Mouse (Mus musculus) hindbrain, embryonic 10.5 days (tissue): Measurements from ENCODE around the gene Slc12a6. TPM values are rescaled to one million over a fixed set of nuclear protein-coding genes. Genes with fewer than 3 reads are reported as not detected.
A peak's percentile ranks its signal among the peaks of the same experiment; 100 is the strongest.

Experiments used
- DNase-seq: peaks from one replicate; pipeline ENCODE4 v3.0.0-alpha.2; 2017; ENCODE audit warnings: low spot score
- H3K27ac ChIP-seq: fragments of 300-500 bp; sonication (generic); 2 replicates; pipeline ENCODE4 v1.5.1; 2016; ENCODE audit warnings: mild to moderate bottlenecking, moderate library complexity
- H3K27me3 ChIP-seq: fragments of 300-500 bp; sonication (generic); 2 replicates; pipeline ENCODE4 v1.6.1; 2016; ENCODE audit warnings: mild to moderate bottlenecking; ENCODE audit not compliant: poor library complexity, insufficient read depth, severe bottlenecking
- H3K36me3 ChIP-seq: fragments of 300-500 bp; sonication (generic); 2 replicates; pipeline ENCODE4 v1.6.1; 2016; ENCODE audit warnings: mild to moderate bottlenecking, moderate library complexity
- H3K4me1 ChIP-seq: fragments of 300-500 bp; sonication (generic); replicated peaks from 2 replicates; pipeline ENCODE4 v1.6.1; 2016; ENCODE audit warnings: mild to moderate bottlenecking
- H3K4me3 ChIP-seq: fragments of 300-500 bp; sonication (generic); 2 replicates; pipeline ENCODE4 v1.5.1; 2016; ENCODE audit warnings: mild to moderate bottlenecking, moderate library complexity
- H3K9me3 ChIP-seq: fragments of 300-500 bp; sonication (generic); 2 replicates; pipeline ENCODE4 v1.6.1; 2016; ENCODE audit warnings: mild to moderate bottlenecking, moderate library complexity
- WGBS: fragments of 180-500 bp; shearing (Covaris S2); methylation state at CpG from one replicate; pipeline ENCODE4 v1.1.7; 2016; 5-methylcytosine and 5-hydroxymethylcytosine counted together
- polyA plus RNA-seq: library from polyadenylated mRNA; unstranded; fragments of >200 nt; fragmentation: Nextera tagmentation; extraction: Ambion mirVana; gene quantifications from 2 replicates; pipeline ENCODE4 v1.2.1, GENCODE M21; 2016

Slc12a6 gene
- polyA plus RNA-seq, result 8.7 and 11.2 TPM in 2 replicates

- peak; percentile 94 for DNase-seq
- peaks cover 38% of the 10 kb centered on the region for H3K4me1 ChIP-seq
- H3K36me3 ChIP-seq, result no peaks in the 10 kb centered on the region
- H3K4me3 ChIP-seq, result peak within 1 kb of the TSS; percentile 84
- no peaks in the 10 kb centered on the region for H3K27me3 ChIP-seq
- under 1% methylated on average over 85 of the region's 85 CpGs for WGBS
- peak within 1 kb of the TSS; percentile 90 for H3K27ac ChIP-seq
- H3K9me3 ChIP-seq, result no peaks in the 10 kb centered on the region
Observed at GRCm38 (mm10) chr2:112265448-112266241, at the start of gene Slc12a6. Gene Slc12a6 (plus strand): TSS chr2:112265825.

- WGBS, result 16% methylated on average over 1 of the region's 1 CpGs
Observed at GRCm38 (mm10) chr2:112215977-112216376, 49.6 kb upstream of the Slc12a6 start.

GRCm38 (mm10) chr2:112217614-112218013, 48.0 kb upstream of the Slc12a6 start:
- no peak overlapping the region for H3K27ac ChIP-seq
- no peaks in the 10 kb centered on the region for H3K4me1 ChIP-seq
- no peak overlapping the region for H3K4me3 ChIP-seq
- no peaks in the 10 kb centered on the region for H3K36me3 ChIP-seq
- WGBS, result 81% methylated on average over 6 of the region's 6 CpGs
- DNase-seq, result no peak
- no peaks in the 10 kb centered on the region for H3K9me3 ChIP-seq
- H3K27me3 ChIP-seq, result no peaks in the 10 kb centered on the region

More at GRCm38 (mm10) chr2:112215977-112216376, 49.6 kb upstream of the Slc12a6 start:
- H3K4me1 ChIP-seq, result no peaks in the 10 kb centered on the region
- H3K27me3 ChIP-seq, result no peaks in the 10 kb centered on the region
- no peak overlapping the region for H3K4me3 ChIP-seq
- no peak overlapping the region for H3K27ac ChIP-seq
- no peaks in the 10 kb centered on the region for H3K9me3 ChIP-seq
- DNase-seq, result no peak
- no peaks in the 10 kb centered on the region for H3K36me3 ChIP-seq

GRCm38 (mm10) chr2:112220880-112221279, 44.7 kb upstream of the Slc12a6 start:
- 93% methylated on average over 5 of the region's 5 CpGs for WGBS
- DNase-seq, result no peak
- Histone ChIP-seq H3K4me3 (no peak overlapping the region), H3K27ac (no peak overlapping the region), H3K36me3 (no peaks in the 10 kb centered on the region), H3K4me1 (no peaks in the 10 kb centered on the region), H3K9me3 (no peaks in the 10 kb centered on the region), H3K27me3 (no peaks in the 10 kb centered on the region)

- Histone ChIP-seq H3K9me3 (no peaks in the 10 kb centered on the region), H3K27ac (no peak overlapping the region), H3K4me3 (no peak overlapping the region), H3K4me1 (no peaks in the 10 kb centered on the region), H3K27me3 (no peaks in the 10 kb centered on the region), H3K36me3 (no peaks in the 10 kb centered on the region)
- no peak for DNase-seq
- WGBS, result 78% methylated on average over 5 of the region's 5 CpGs
Observed at GRCm38 (mm10) chr2:112222607-112223006, 43.0 kb upstream of the Slc12a6 start.

GRCm38 (mm10) chr2:112224356-112224755, 41.3 kb upstream of the Slc12a6 start:
- no peaks in the 10 kb centered on the region for H3K27me3 ChIP-seq
- H3K27ac ChIP-seq, result no peak overlapping the region
- no peaks in the 10 kb centered on the region for H3K9me3 ChIP-seq
- no peaks in the 10 kb centered on the region for H3K36me3 ChIP-seq
- DNase-seq, result no peak
- no peaks in the 10 kb centered on the region for H3K4me1 ChIP-seq
- 74% methylated on average over 4 of the region's 4 CpGs for WGBS
- H3K4me3 ChIP-seq, result no peak overlapping the region

DNA sequence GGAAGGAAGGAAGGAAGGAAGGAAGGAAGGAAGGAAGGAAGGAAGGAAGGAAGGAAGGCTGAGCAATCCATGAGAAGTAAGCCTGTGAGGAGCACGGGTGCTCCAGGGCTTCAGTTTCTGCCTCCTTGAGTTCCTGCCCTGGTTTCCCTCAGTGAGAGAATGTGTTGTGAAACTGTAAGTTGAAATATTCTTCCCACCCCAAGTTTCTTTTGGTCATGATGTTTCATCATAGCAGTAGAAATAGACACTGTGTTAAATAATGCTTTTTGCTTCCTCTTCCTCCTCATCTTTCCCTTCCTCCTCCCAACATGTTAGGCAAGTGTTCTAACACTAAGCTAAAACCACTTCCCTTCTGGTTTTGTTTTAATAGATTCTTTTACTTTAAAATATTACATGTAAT, 33.0 kb upstream of the Slc12a6 start:
- no peaks in the 10 kb centered on the region for H3K27me3 ChIP-seq
- no peaks in the 10 kb centered on the region for H3K9me3 ChIP-seq
- H3K4me3 ChIP-seq, result no peak overlapping the region
- WGBS, result 91% methylated on average over 1 of the region's 1 CpGs
- no peaks in the 10 kb centered on the region for H3K4me1 ChIP-seq
- no peak overlapping the region for H3K27ac ChIP-seq
- no peaks in the 10 kb centered on the region for H3K36me3 ChIP-seq
- DNase-seq, result no peak

GRCm38 (mm10) chr2:112236620-112237019, 29.0 kb upstream of the Slc12a6 start:
- Histone ChIP-seq H3K4me3 (no peak overlapping the region), H3K27ac (no peak overlapping the region), H3K4me1 (peaks cover 17% of the 10 kb centered on the region), H3K9me3 (no peaks in the 10 kb centered on the region), H3K27me3 (peaks cover 8% of the 10 kb centered on the region), H3K36me3 (no peaks in the 10 kb centered on the region)
- DNase-seq, result no peak
- 86% methylated on average over 2 of the region's 2 CpGs for WGBS

- Histone ChIP-seq H3K9me3 (no peaks in the 10 kb centered on the region), H3K27me3 (peaks cover 8% of the 10 kb centered on the region), H3K4me1 (peaks cover 26% of the 10 kb centered on the region), H3K36me3 (0 out of 2 replicates have a peak, but pooled peaks cover under 1% of the 10 kb centered on the region), H3K27ac (no peak overlapping the region), H3K4me3 (no peak overlapping the region)
- 12% methylated on average over 4 of the region's 4 CpGs for WGBS
- DNase-seq, result no peak
Observed at GRCm38 (mm10) chr2:112238006-112238405, 27.6 kb upstream of the Slc12a6 start.

GRCm38 (mm10) chr2:112239212-112239934, 26.3 kb upstream of the Slc12a6 start, which contains the start of gene Lpcat4:
Gene Lpcat4 (plus strand): TSS chr2:112239468.
- H3K4me1 ChIP-seq, result peaks cover 30% of the 10 kb centered on the region
- peaks cover 13% of the 10 kb centered on the region for H3K36me3 ChIP-seq
- peaks cover 8% of the 10 kb centered on the region for H3K27me3 ChIP-seq
- WGBS, result under 1% methylated on average over 94 of the region's 94 CpGs
- H3K9me3 ChIP-seq, result no peaks in the 10 kb centered on the region
- peak within 1 kb of the TSS; percentile 81 for H3K4me3 ChIP-seq
- DNase-seq, result peak; percentile 93
- H3K27ac ChIP-seq, result peak within 1 kb of the TSS; percentile 95

- peaks cover 30% of the 10 kb centered on the region for H3K4me1 ChIP-seq
- DNase-seq, result no peak
- WGBS, result 1% methylated on average over 28 of the region's 28 CpGs
Observed at GRCm38 (mm10) chr2:112239935-112240721, 25.5 kb upstream of the Slc12a6 start.

DNA sequence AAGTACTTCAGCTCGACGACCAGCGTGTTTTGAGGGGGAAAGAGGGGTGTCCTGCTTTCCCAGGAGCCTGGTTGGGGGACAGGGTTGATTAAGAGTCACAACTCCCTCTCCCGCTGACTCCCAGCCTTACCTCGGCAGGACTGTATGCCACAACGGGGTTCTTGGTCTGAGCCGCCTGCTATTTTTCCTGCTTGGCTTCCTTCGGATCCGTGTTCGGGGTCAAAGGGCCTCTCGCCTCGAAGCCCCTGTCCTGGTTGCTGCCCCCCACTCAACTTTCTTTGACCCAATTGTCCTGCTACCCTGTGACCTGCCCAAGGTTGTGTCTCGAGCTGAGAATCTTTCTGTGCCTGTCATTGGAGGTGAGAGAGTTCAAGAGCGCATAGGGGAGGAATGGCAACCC, 23.8 kb upstream of the Slc12a6 start:
- 80% methylated on average over 14 of the region's 14 CpGs for WGBS
- Histone ChIP-seq H3K4me3 (no peak overlapping the region), H3K4me1 (peaks cover 30% of the 10 kb centered on the region), H3K27me3 (peaks cover 8% of the 10 kb centered on the region), H3K9me3 (no peaks in the 10 kb centered on the region), H3K36me3 (peaks cover 32% of the 10 kb centered on the region), H3K27ac (no peak overlapping the region)
- DNase-seq, result no peak

More at GRCm38 (mm10) chr2:112239935-112240721, 25.5 kb upstream of the Slc12a6 start:
- Histone ChIP-seq H3K4me3 (peak overlapping the region; percentile 81), H3K36me3 (peaks cover 19% of the 10 kb centered on the region), H3K27me3 (peaks cover 8% of the 10 kb centered on the region), H3K27ac (peak overlapping the region; percentile 95), H3K9me3 (no peaks in the 10 kb centered on the region)
